Mouse (Mus musculus): ENCODE data around the gene Nfat5. TPM values are rescaled to one million over a fixed set of nuclear protein-coding genes. Genes with fewer than 3 reads are reported as not detected.

Gene Nfat5
- 13.7 and 13.8 TPM in 2 replicates for polyA plus RNA-seq (2014; fragmentation: Nextera tagmentation; extraction: Ambion mirVana)

GRCm38 (mm10) chr8:107292928-107293601 lies at the start of gene Nfat5:
Gene Nfat5, plus strand, starts transcription at chr8:107293470.
- WGBS = under 1% methylated on average over 36 of the region's 49 CpGs
- H3K36me3 ChIP-seq (ENCODE audit: control insufficient read depth, insufficient read depth, low read length) = 0 out of 2 replicates have a peak, but pooled peaks cover 4% of the 10 kb centered on the region
- ATAC-seq (ENCODE audit: low read depth) = peak; percentile 96
- no peaks in the 10 kb centered on the region for H3K27me3 ChIP-seq (replicated peaks; ENCODE audit: control insufficient read depth, insufficient read depth, low read length)
- H3K9ac ChIP-seq (ENCODE audit: low read depth, low read length) = peak within 1 kb of the TSS; percentile 96
- H3K9me3 ChIP-seq (ENCODE audit: control insufficient read depth, low read length) = no peaks in the 10 kb centered on the region
- peaks cover 16% of the 10 kb centered on the region for H3K4me1 ChIP-seq (ENCODE audit: control insufficient read depth, insufficient read depth, low read length)
- H3K4me2 ChIP-seq (ENCODE audit: low read depth, low read length) = peak within 1 kb of the TSS; percentile 75
- H3K27ac ChIP-seq (replicated peaks; ENCODE audit: low read depth, low read length) = peak within 1 kb of the TSS; percentile 95
- DNase-seq (ENCODE audit: low spot score) = peak; percentile 96
- peak within 1 kb of the TSS; percentile 96 for H3K4me3 ChIP-seq (ENCODE audit: low read depth, low read length)

DNA sequence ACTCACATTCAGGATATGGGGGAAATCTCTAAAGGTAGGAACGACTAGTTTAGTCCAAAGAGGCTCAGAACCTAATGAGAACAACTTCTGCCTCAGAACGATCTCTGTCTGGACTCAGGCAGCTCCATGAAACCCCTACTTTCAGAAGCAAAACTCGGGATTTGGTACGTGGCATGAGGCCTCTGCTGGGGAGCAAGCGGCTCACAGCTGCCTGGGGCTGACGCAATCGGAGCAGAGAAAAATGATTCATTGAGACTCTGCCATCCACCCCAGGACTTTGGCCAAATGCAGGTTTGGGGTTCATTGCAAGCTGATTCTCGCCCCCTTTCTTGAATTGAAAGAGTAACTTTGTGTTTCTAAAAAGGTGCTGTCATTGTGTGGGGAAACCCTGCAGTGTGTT lies 49.1 kb upstream of the Nfat5 start:
- no peak overlapping the region for H3K4me3 ChIP-seq (ENCODE audit: low read depth, low read length)
- no peaks in the 10 kb centered on the region for H3K9me3 ChIP-seq (ENCODE audit: control insufficient read depth, low read length)
- no peak overlapping the region for H3K4me2 ChIP-seq (ENCODE audit: low read depth, low read length)
- no peak overlapping the region for H3K9ac ChIP-seq (ENCODE audit: low read depth, low read length)
- H3K4me1 ChIP-seq (ENCODE audit: control insufficient read depth, insufficient read depth, low read length) = no peaks in the 10 kb centered on the region; the same call in 1 of the 2 replicates
- H3K36me3 ChIP-seq (ENCODE audit: control insufficient read depth, insufficient read depth, low read length) = no peaks in the 10 kb centered on the region
- DNase-seq (ENCODE audit: low spot score) (peak; percentile 51), ATAC-seq (ENCODE audit: low read depth) (no peak)
- 54% methylated on average over 8 of the region's 8 CpGs for WGBS
- no peaks in the 10 kb centered on the region for H3K27me3 ChIP-seq (replicated peaks; ENCODE audit: control insufficient read depth, insufficient read depth, low read length)
- H3K27ac ChIP-seq (replicated peaks; ENCODE audit: low read depth, low read length) = no peak overlapping the region

DNA sequence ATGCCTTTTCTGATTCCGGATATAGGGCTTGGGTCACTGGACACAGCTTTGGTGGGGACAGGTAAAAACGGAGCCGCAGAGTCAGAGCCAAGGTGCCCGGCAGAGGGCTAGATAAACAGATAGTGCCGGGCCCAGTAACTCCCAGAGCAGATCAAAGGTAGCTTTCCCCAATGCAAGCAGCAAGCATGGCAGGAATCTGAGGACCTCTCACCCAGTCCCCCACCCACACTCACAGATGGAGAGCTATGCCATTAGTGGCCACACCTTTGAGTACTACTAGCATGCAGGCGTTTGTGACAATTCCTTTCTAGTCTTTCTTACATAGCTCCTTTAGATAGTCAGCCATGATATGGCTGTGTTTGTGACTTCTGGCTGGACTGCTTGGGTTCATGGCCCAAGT lies 44.8 kb upstream of the Nfat5 start:
- no peaks in the 10 kb centered on the region for H3K9me3 ChIP-seq (ENCODE audit: control insufficient read depth, low read length)
- no peak overlapping the region for H3K9ac ChIP-seq (ENCODE audit: low read depth, low read length)
- DNase-seq (ENCODE audit: low spot score) (no peak), ATAC-seq (ENCODE audit: low read depth) (no peak)
- no peak overlapping the region for H3K4me3 ChIP-seq (ENCODE audit: low read depth, low read length)
- H3K36me3 ChIP-seq (ENCODE audit: control insufficient read depth, insufficient read depth, low read length) = no peaks in the 10 kb centered on the region
- 55% methylated on average over 6 of the region's 6 CpGs for WGBS
- H3K4me1 ChIP-seq (ENCODE audit: control insufficient read depth, insufficient read depth, low read length) = peaks cover 11% of the 10 kb centered on the region
- no peak overlapping the region for H3K27ac ChIP-seq (replicated peaks; ENCODE audit: low read depth, low read length)
- H3K4me2 ChIP-seq (ENCODE audit: low read depth, low read length) = no peak overlapping the region
- H3K27me3 ChIP-seq (replicated peaks; ENCODE audit: control insufficient read depth, insufficient read depth, low read length) = no peaks in the 10 kb centered on the region

DNA sequence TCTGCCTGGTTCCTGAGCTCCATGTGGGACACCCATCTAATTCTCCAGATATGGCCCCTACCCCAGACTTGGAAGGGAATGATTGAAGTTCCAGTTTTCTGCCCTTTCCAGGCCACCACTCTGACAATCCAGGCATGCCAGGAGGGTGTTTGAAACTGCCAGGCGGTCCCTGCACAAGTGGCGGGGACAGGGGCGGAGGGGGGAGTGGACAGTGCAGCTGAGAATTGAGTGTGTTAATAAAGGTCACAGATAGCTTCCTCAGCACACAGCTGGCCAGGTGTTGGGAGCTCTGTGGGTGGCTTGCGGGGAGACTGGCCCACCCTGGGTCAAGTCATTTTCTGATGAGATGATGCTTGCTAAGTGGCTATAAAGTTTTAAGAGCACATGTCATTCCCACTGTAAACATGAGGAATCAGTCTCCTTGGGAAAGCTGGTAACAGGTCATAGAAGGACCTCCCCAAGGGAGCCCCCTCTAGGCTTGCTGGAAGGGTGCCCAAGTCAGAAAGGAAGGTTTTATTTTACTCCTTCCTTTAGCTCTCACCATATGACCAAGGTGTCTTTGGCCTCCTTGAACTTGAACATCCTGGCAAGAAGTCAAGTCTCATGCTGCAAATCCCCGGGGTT lies 41.7 kb upstream of the Nfat5 start:
- Histone ChIP-seq H3K4me2 (ENCODE audit: low read depth, low read length) (no peak overlapping the region), H3K9me3 (ENCODE audit: control insufficient read depth, low read length) (no peaks in the 10 kb centered on the region), H3K4me3 (ENCODE audit: low read depth, low read length) (no peak overlapping the region), H3K27me3 (replicated peaks; ENCODE audit: control insufficient read depth, insufficient read depth, low read length) (no peaks in the 10 kb centered on the region), H3K36me3 (ENCODE audit: control insufficient read depth, insufficient read depth, low read length) (no peaks in the 10 kb centered on the region), H3K27ac (replicated peaks; ENCODE audit: low read depth, low read length) (no peak overlapping the region), H3K4me1 (ENCODE audit: control insufficient read depth, insufficient read depth, low read length) (peaks cover 14% of the 10 kb centered on the region), H3K9ac (ENCODE audit: low read depth, low read length) (no peak overlapping the region)
- no peak for ATAC-seq (ENCODE audit: low read depth)
- WGBS = 83% methylated on average over 5 of the region's 5 CpGs
- no peak for DNase-seq (ENCODE audit: low spot score)

GRCm38 (mm10) chr8:107253121-107253520 lies 40.1 kb upstream of the Nfat5 start:
- WGBS = 57% methylated on average over 6 of the region's 6 CpGs
- Histone ChIP-seq H3K9me3 (ENCODE audit: control insufficient read depth, low read length) (no peaks in the 10 kb centered on the region), H3K27me3 (replicated peaks; ENCODE audit: control insufficient read depth, insufficient read depth, low read length) (no peaks in the 10 kb centered on the region), H3K4me2 (ENCODE audit: low read depth, low read length) (no peak overlapping the region), H3K4me3 (ENCODE audit: low read depth, low read length) (no peak overlapping the region), H3K27ac (replicated peaks; ENCODE audit: low read depth, low read length) (no peak overlapping the region), H3K36me3 (ENCODE audit: control insufficient read depth, insufficient read depth, low read length) (no peaks in the 10 kb centered on the region), H3K4me1 (ENCODE audit: control insufficient read depth, insufficient read depth, low read length) (peaks cover 24% of the 10 kb centered on the region), H3K9ac (ENCODE audit: low read depth, low read length) (no peak overlapping the region)
- no peak for DNase-seq (ENCODE audit: low spot score)
- no peak for ATAC-seq (ENCODE audit: low read depth)

DNA sequence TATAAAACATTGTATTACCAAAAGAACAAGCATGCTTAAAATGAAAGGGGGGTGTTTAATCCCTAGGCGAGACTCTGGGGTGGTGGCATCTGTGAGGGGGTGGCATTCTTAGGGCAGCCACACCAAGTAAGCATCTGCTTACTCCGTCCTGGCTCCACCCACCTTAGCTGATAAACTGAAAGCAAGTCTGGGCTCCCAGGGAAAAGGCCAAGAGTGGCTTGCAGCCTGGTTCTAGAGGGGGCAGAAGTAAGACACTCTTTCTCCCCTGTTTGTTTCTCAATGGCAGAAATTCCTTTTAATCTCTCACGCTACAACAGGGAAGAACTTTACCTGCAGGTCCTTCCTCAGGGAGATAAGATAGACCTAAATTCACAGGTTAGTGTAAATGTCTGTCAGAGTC lies 38.9 kb upstream of the Nfat5 start:
- H3K4me1 ChIP-seq (ENCODE audit: control insufficient read depth, insufficient read depth, low read length) = peaks cover 24% of the 10 kb centered on the region
- no peak overlapping the region for H3K27ac ChIP-seq (replicated peaks; ENCODE audit: low read depth, low read length)
- H3K4me2 ChIP-seq (ENCODE audit: low read depth, low read length) = no peak overlapping the region
- H3K4me3 ChIP-seq (ENCODE audit: low read depth, low read length) = no peak overlapping the region
- no peaks in the 10 kb centered on the region for H3K36me3 ChIP-seq (ENCODE audit: control insufficient read depth, insufficient read depth, low read length)
- 64% methylated on average over 3 of the region's 3 CpGs for WGBS
- ATAC-seq (ENCODE audit: low read depth) (no peak), DNase-seq (ENCODE audit: low spot score) (no peak)
- no peaks in the 10 kb centered on the region for H3K27me3 ChIP-seq (replicated peaks; ENCODE audit: control insufficient read depth, insufficient read depth, low read length)
- H3K9ac ChIP-seq (ENCODE audit: low read depth, low read length) = no peak overlapping the region
- H3K9me3 ChIP-seq (ENCODE audit: control insufficient read depth, low read length) = no peaks in the 10 kb centered on the region

DNA sequence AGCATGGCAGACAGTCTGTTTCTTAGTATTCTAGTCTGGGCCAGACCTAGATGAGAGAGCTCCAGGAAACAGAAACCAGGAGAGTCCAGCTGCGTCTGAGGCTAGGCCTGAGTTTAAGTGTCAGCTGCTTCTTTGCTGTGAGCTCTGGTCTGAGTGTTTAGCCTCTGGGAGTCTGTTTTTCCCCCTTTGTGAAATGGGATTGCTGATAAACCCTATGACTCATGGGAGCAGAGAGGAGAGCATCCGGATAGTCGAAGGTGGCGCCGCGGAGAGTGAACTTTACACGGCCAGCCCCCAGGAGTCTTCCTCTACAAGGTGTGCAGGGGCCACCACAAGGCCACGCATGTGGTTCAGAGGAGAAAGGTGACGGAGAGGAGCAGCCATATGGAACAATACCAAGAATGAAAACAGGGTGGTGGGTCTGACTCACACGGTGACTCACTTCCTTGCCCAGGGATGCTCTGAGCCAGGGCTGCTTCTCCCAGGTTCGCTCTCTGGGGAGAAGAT lies 38.3 kb upstream of the Nfat5 start:
- no peak for DNase-seq (ENCODE audit: low spot score)
- Histone ChIP-seq H3K9me3 (ENCODE audit: control insufficient read depth, low read length) (no peaks in the 10 kb centered on the region), H3K4me2 (ENCODE audit: low read depth, low read length) (no peak overlapping the region), H3K36me3 (ENCODE audit: control insufficient read depth, insufficient read depth, low read length) (no peaks in the 10 kb centered on the region), H3K27me3 (replicated peaks; ENCODE audit: control insufficient read depth, insufficient read depth, low read length) (no peaks in the 10 kb centered on the region), H3K27ac (replicated peaks; ENCODE audit: low read depth, low read length) (no peak overlapping the region), H3K4me3 (ENCODE audit: low read depth, low read length) (no peak overlapping the region), H3K4me1 (ENCODE audit: control insufficient read depth, insufficient read depth, low read length) (peaks cover 24% of the 10 kb centered on the region), H3K9ac (ENCODE audit: low read depth, low read length) (no peak overlapping the region)
- ATAC-seq (ENCODE audit: low read depth) = no peak
- 79% methylated on average over 11 of the region's 11 CpGs for WGBS

DNA sequence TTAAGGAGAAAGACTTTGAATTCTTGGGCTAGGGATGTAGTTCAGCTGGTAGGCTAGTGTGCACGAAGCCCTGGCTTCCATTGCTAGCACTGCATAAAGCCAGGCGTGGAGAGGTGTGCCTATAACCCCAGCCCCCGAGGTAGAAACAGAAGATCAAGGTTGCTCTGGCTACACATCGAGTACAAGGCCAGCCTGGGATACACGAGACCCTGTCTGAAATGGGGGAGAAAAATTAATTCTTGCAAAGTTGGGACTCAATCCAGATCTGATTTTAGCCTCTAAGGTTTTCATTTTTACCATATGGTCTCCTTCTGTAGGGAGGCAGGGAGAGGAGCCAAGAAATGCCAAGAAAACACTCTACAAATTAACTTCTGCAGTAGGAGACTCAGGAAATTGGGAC lies 36.0 kb upstream of the Nfat5 start:
- Histone ChIP-seq H3K4me1 (ENCODE audit: control insufficient read depth, insufficient read depth, low read length) (peaks cover 16% of the 10 kb centered on the region), H3K27ac (replicated peaks; ENCODE audit: low read depth, low read length) (peak overlapping the region; percentile 44; the same call in 1 of the 2 replicates)
- 0 out of 2 replicates have a peak, but pooled peaks have one; percentile 15 for ATAC-seq (ENCODE audit: low read depth)

More for the DNA sequence above, 36.0 kb upstream of the Nfat5 start:
- Histone ChIP-seq H3K9me3 (ENCODE audit: control insufficient read depth, low read length) (no peaks in the 10 kb centered on the region), H3K4me2 (ENCODE audit: low read depth, low read length) (no peak overlapping the region), H3K9ac (ENCODE audit: low read depth, low read length) (no peak overlapping the region), H3K27me3 (replicated peaks; ENCODE audit: control insufficient read depth, insufficient read depth, low read length) (no peaks in the 10 kb centered on the region), H3K4me3 (ENCODE audit: low read depth, low read length) (no peak overlapping the region), H3K36me3 (ENCODE audit: control insufficient read depth, insufficient read depth, low read length) (no peaks in the 10 kb centered on the region)
- DNase-seq (ENCODE audit: low spot score) = peak; percentile 63
- 42% methylated on average over 5 of the region's 5 CpGs for WGBS

All from embryonic facial prominence, embryonic 14.5 days (tissue).